Mouse (Mus musculus) MEL (cell line): ENCODE measurements around the gene Cbfa2t2. TPM values are rescaled to one million over a fixed set of nuclear protein-coding genes. Genes with fewer than 3 reads are reported as not detected.

Source experiments
- DNase-seq: peaks from one replicate; pipeline ENCODE4 v3.0.0; 2011; ENCODE audit warnings: low read depth, low spot score
- H3K27ac ChIP-seq: 2 replicates; pipeline ENCODE4 v1.5.1; 2012; ENCODE audit warnings: low read depth, mild to moderate bottlenecking, control low read depth, low read length, moderate library complexity; ENCODE audit not compliant: control insufficient read depth
- H3K27me3 ChIP-seq, 2 experiments: fragments of 150-350 bp in 1 of 2; sonication (generic) in 1 of 2; 2 replicates each; pipeline ENCODE4 v1.6.1; 2012; ENCODE audit warnings: low read length in 2 of 2, mild to moderate bottlenecking in 2 of 2, improper control_type of control experiment in 1 of 2, moderate library complexity in 1 of 2; ENCODE audit not compliant: insufficient read depth in 2 of 2, control insufficient read depth in 1 of 2
- H3K36me3 ChIP-seq, 2 experiments: 2 replicates each; pipeline ENCODE4 v1.6.1; 2012 to 2014; ENCODE audit warnings: low read length in 2 of 2, improper control_type of control experiment in 1 of 2, inconsistent platforms in 1 of 2, mild to moderate bottlenecking in 1 of 2; ENCODE audit not compliant: insufficient read depth in 2 of 2, control insufficient read depth in 1 of 2
- H3K4me1 ChIP-seq, 2 experiments: fragments of 150-350 bp in 1 of 2; sonication (generic) in 1 of 2; 2 replicates each; pipeline ENCODE4 v1.6.1; 2012; ENCODE audit warnings: low read length in 2 of 2, improper control_type of control experiment in 1 of 2, mild to moderate bottlenecking in 1 of 2; ENCODE audit not compliant: insufficient read depth in 2 of 2, control insufficient read depth in 1 of 2
- H3K4me3 ChIP-seq, 2 experiments: fragments of 150-350 bp in 1 of 2; sonication (generic) in 1 of 2; 2 replicates each; pipeline ENCODE4 v1.5.1; 2012; ENCODE audit warnings: low read depth in 2 of 2, low read length in 2 of 2, mild to moderate bottlenecking in 2 of 2, moderate library complexity in 2 of 2, control low read depth in 1 of 2, improper control_type of control experiment in 1 of 2; ENCODE audit not compliant: control insufficient read depth in 1 of 2, insufficient read depth in 1 of 2
- H3K79me2 ChIP-seq: 2 replicates; pipeline ENCODE4 v1.6.1; 2012; ENCODE audit warnings: mild to moderate bottlenecking, low read length, moderate library complexity; ENCODE audit not compliant: control insufficient read depth, poor library complexity, insufficient read depth
- H3K9ac ChIP-seq: 2 replicates; pipeline ENCODE4 v1.6.1; 2012; ENCODE audit warnings: low read depth, mild to moderate bottlenecking, control low read depth, low read length, moderate library complexity; ENCODE audit not compliant: control insufficient read depth, poor library complexity, severe bottlenecking
- H3K9me3 ChIP-seq: fragments of 150-350 bp; sonication (generic); replicated peaks from 2 replicates; pipeline ENCODE4 v1.6.1; 2012; ENCODE audit warnings: mild to moderate bottlenecking, low read length, improper control_type of control experiment, moderate library complexity; ENCODE audit not compliant: insufficient read depth
- BHLHE40 ChIP-seq: IDR thresholded peaks from 2 replicates; pipeline ENCODE4 v1.6.1; 2012; ENCODE audit warnings: low read depth, mild to moderate bottlenecking, inconsistent platforms, low read length, improper control_type of control experiment, borderline replicate concordance
- E2F4 ChIP-seq: IDR thresholded peaks from 2 replicates; pipeline ENCODE4 v1.6.1; 2011; ENCODE audit warnings: low read depth, low read length, improper control_type of control experiment, borderline replicate concordance
- ELF1 ChIP-seq: IDR thresholded peaks from 2 replicates; pipeline ENCODE4 v1.6.1; 2014; ENCODE audit warnings: low read depth, mild to moderate bottlenecking, inconsistent platforms, low read length, improper control_type of control experiment, moderate library complexity
- ETS1 ChIP-seq: IDR thresholded peaks from 2 replicates; pipeline ENCODE4 v1.6.1; 2012; ENCODE audit warnings: low read depth, mild to moderate bottlenecking, inconsistent platforms, low read length, improper control_type of control experiment, moderate library complexity
- GABPA ChIP-seq: IDR thresholded peaks from 2 replicates; pipeline ENCODE4 v1.6.1; 2012; ENCODE audit warnings: low read depth, mild to moderate bottlenecking, inconsistent platforms, low read length, improper control_type of control experiment, moderate library complexity
- KAT2A ChIP-seq: conservative IDR thresholded peaks from 2 replicates; pipeline ENCODE4 v1.6.1; 2012; ENCODE audit warnings: low read depth, low read length, improper control_type of control experiment, inconsistent platforms
- MAFK ChIP-seq: IDR thresholded peaks from 2 replicates; pipeline ENCODE4 v1.6.1; 2011; ENCODE audit warnings: low read depth, mild to moderate bottlenecking, low read length, improper control_type of control experiment, borderline replicate concordance
- MAZ ChIP-seq: IDR thresholded peaks from 2 replicates; pipeline ENCODE4 v1.6.1; 2012; ENCODE audit warnings: low read depth, mild to moderate bottlenecking, inconsistent platforms, low read length, improper control_type of control experiment
- MEF2A ChIP-seq: IDR thresholded peaks from 2 replicates; pipeline ENCODE4 v1.6.1; 2014; ENCODE audit warnings: low read depth, mild to moderate bottlenecking, inconsistent platforms, low read length, improper control_type of control experiment; ENCODE audit not compliant: poor library complexity, insufficient replicate concordance, severe bottlenecking; ENCODE audit errors: extremely low read depth
- MXI1 ChIP-seq: IDR thresholded peaks from 2 replicates; pipeline ENCODE4 v1.6.1; 2011; ENCODE audit warnings: mild to moderate bottlenecking, low read depth, low read length, improper control_type of control experiment
- MYB ChIP-seq: IDR thresholded peaks from 2 replicates; pipeline ENCODE4 v1.6.1; 2011; ENCODE audit warnings: mild to moderate bottlenecking, low read depth, low read length, improper control_type of control experiment
- MYC ChIP-seq: IDR thresholded peaks from 2 replicates; pipeline ENCODE4 v1.6.1; 2011; ENCODE audit warnings: low read depth, mild to moderate bottlenecking, low read length, improper control_type of control experiment, moderate library complexity
- NRF1 ChIP-seq: IDR thresholded peaks from 2 replicates; pipeline ENCODE4 v1.6.1; 2014; ENCODE audit warnings: low read depth, mild to moderate bottlenecking, inconsistent platforms, low read length, improper control_type of control experiment, moderate library complexity; ENCODE audit not compliant: poor library complexity, insufficient read depth, severe bottlenecking
- POLR2AphosphoS2 ChIP-seq: IDR thresholded peaks from 2 replicates; pipeline ENCODE4 v1.6.1; 2011; ENCODE audit warnings: low read length, improper control_type of control experiment
- RAD21 ChIP-seq: IDR thresholded peaks from 2 replicates; pipeline ENCODE4 v1.6.1; 2011; ENCODE audit warnings: mild to moderate bottlenecking, low read depth, low read length, improper control_type of control experiment
- RCOR1 ChIP-seq: IDR thresholded peaks from 2 replicates; pipeline ENCODE4 v1.6.1; 2012; ENCODE audit warnings: low read depth, mild to moderate bottlenecking, inconsistent platforms, low read length, improper control_type of control experiment
- SMC3 ChIP-seq: IDR thresholded peaks from 2 replicates; pipeline ENCODE4 v1.6.1; 2011; ENCODE audit warnings: low read depth, low read length, improper control_type of control experiment
- TBP ChIP-seq: IDR thresholded peaks from 2 replicates; pipeline ENCODE4 v1.8.0; 2011; ENCODE audit warnings: low read depth, low read length, improper control_type of control experiment
- USF1 ChIP-seq: IDR thresholded peaks from 2 replicates; pipeline ENCODE4 v1.6.1; 2014; ENCODE audit warnings: low read depth, mild to moderate bottlenecking, inconsistent platforms, low read length, improper control_type of control experiment, moderate library complexity
- USF2 ChIP-seq, 2 experiments: IDR thresholded peaks; 2 replicates each; pipeline ENCODE4 v1.6.1; 2011 to 2012; ENCODE audit warnings: improper control_type of control experiment in 2 of 2, low read length in 2 of 2, borderline replicate concordance in 1 of 2, inconsistent platforms in 1 of 2, low read depth in 1 of 2, mild to moderate bottlenecking in 1 of 2; ENCODE audit not compliant: insufficient read depth in 1 of 2
- ZNF384 ChIP-seq: IDR thresholded peaks from 2 replicates; pipeline ENCODE4 v1.6.1; 2012; ENCODE audit warnings: low read depth, mild to moderate bottlenecking, inconsistent platforms, low read length, improper control_type of control experiment
- polyA plus RNA-seq, 2 experiments: library from polyadenylated mRNA; stranded (reverse) in 1 of 2; unstranded in 1 of 2; fragments of >175 nt in 1 of 2; fragments of >200 nt in 1 of 2; gene quantifications; 2 replicates each; pipeline versions ENCODE4 v1.2.1 to v1.2.4; 2012; ENCODE audit warnings: low replicate concordance in 2 of 2, low read depth in 1 of 2; ENCODE audit not compliant: insufficient read length in 2 of 2, insufficient read depth in 1 of 2, missing spikeins in 1 of 2
- total RNA-seq: library from RNA; depleted of rRNA; stranded (reverse); fragments of 300-350 nt; gene quantifications from 2 replicates; pipeline ENCODE4 v1.2.3, GENCODE M21; 2012

The Cbfa2t2 gene
- total and polyA plus RNA-seq, 3 experiments: 5.9 to 23.1 TPM; not detected in 1

GRCm38 (mm10) chr2:154475861-154476260 lies 39.6 kb downstream of the Cbfa2t2 start:
- Histone ChIP-seq H3K9me3 (no peaks in the 10 kb centered on the region), H3K4me1 (peaks cover 0 to 11% of the 10 kb centered on the region in 2 experiments; a peak in 2 of 4 replicates), H3K9ac (no peak overlapping the region), H3K4me3 (no peak overlapping the region), H3K36me3 (peaks cover 0 to 12% of the 10 kb centered on the region in 2 experiments; a peak in 2 of 4 replicates), H3K79me2 (peaks cover 1% of the 10 kb centered on the region; the same call in 1 of the 2 replicates), H3K27ac (no peak overlapping the region), H3K27me3 (no peaks in the 10 kb centered on the region)
- TF ChIP-seq SMC3 (no peak), USF1 (no peak), MYC (no peak), MAFK (no peak), RAD21 (no peak), MEF2A (no peak), KAT2A (no peak), MAZ (no peak), USF2 (IDR thresholded peaks at IDR 0.05; ENCODE audit: borderline replicate concordance in 1 of 2, insufficient read depth in 1 of 2, low read depth in 1 of 2, low read length in 2 of 2) (no peak), ELF1 (no peak), RCOR1 (no peak), MXI1 (no peak)
- no peak for DNase-seq

GRCm38 (mm10) chr2:154477028-154477427 lies 40.7 kb downstream of the Cbfa2t2 start:
- H3K9ac ChIP-seq: no peak overlapping the region
- peaks cover 0 to 11% of the 10 kb centered on the region in 2 experiments; a peak in 2 of 4 replicates for H3K4me1 ChIP-seq

More at GRCm38 (mm10) chr2:154477028-154477427, 40.7 kb downstream of the Cbfa2t2 start:
- Histone ChIP-seq H3K9me3 (no peaks in the 10 kb centered on the region), H3K36me3 (peaks cover 0 to 12% of the 10 kb centered on the region in 2 experiments; a peak in 2 of 4 replicates)
- TF ChIP-seq MYB: no peak
- no peak for TF ChIP-seq TBP
- no peak for TF ChIP-seq MXI1
- no peak for TF ChIP-seq ETS1
- TF ChIP-seq GABPA: no peak
- TF ChIP-seq POLR2AphosphoS2: no peak
- no peak for TF ChIP-seq BHLHE40
- no peak for TF ChIP-seq MAZ
- no peak for TF ChIP-seq ZNF384
- TF ChIP-seq E2F4: no peak
- TF ChIP-seq NRF1: no peak
- TF ChIP-seq MYC: no peak
- TF ChIP-seq MEF2A: no peak
- no peak for TF ChIP-seq KAT2A
- TF ChIP-seq MAFK: no peak
- TF ChIP-seq, all 39 proteins: peak for 0
- Histone ChIP-seq H3K79me2 (peaks cover 1% of the 10 kb centered on the region; the same call in 1 of the 2 replicates), H3K27ac (no peak overlapping the region), H3K27me3 (no peaks in the 10 kb centered on the region), H3K4me3 (no peak overlapping the region)
- peak; percentile 28 for DNase-seq
